Mouse (Mus musculus): ENCODE results near the gene Ano1. TPM values are rescaled to one million over a fixed set of nuclear protein-coding genes. Genes with fewer than 3 reads are reported as not detected.
A peak's percentile ranks its signal among the peaks of the same experiment; 100 is the strongest.

Ano1 gene
- polyA plus RNA-seq, 1 experiment from 2014 or later, result 9.0 TPM

DNA sequence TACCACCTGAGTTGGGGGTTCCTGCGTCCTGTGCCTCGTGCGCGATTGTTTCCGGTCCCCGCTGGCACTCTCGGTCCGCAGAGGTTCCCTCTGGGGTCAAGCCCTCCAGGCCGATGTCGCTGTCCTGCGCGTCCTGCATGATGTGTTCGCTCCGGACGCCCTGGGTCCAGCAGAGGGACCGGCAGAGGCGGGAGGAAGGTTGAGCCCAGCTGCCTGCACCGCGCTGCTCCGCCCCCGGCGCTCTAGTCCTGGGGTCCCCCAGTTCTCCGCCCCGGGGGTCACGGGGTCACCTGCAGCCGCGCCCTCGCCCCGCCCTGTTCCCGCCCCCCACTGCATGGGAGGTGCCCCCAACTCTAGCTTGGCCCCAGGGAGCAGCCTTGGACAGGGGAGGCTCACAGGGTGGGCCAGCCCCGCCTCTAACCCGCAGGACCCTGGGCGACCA, 13.4 kb downstream of the Ano1 start:
- peaks cover 5% of the 10 kb centered on the region; the same call in 1 of the 2 replicates for H3K27me3 ChIP-seq (replicated peaks; ENCODE audit: control insufficient read depth, insufficient read depth, low read length)
- H3K4me1 ChIP-seq (replicated peaks; ENCODE audit: control insufficient read depth, insufficient read depth, low read length), result no peaks in the 10 kb centered on the region
- TF ChIP-seq CTCF (IDR thresholded peaks at IDR 0.05; ENCODE audit: low read depth), result no peak
- H3K9ac ChIP-seq (ENCODE audit: low read depth, low read length), result peak overlapping the region; percentile 31; the same call in 1 of the 2 replicates
- no peaks in the 10 kb centered on the region for H3K36me3 ChIP-seq (ENCODE audit: control insufficient read depth, insufficient read depth)
- no peak for ATAC-seq
- peak overlapping the region; percentile 63 for H3K4me2 ChIP-seq (replicated peaks; ENCODE audit: low read depth)
- no peak overlapping the region for H3K27ac ChIP-seq (ENCODE audit: low read depth, low read length)
- H3K9me3 ChIP-seq (ENCODE audit: control insufficient read depth), result no peaks in the 10 kb centered on the region
- 1% methylated on average over 28 of the region's 33 CpGs for WGBS
- peak overlapping the region; percentile 31 for H3K4me3 ChIP-seq (ENCODE audit: low read depth, low read length)

DNA sequence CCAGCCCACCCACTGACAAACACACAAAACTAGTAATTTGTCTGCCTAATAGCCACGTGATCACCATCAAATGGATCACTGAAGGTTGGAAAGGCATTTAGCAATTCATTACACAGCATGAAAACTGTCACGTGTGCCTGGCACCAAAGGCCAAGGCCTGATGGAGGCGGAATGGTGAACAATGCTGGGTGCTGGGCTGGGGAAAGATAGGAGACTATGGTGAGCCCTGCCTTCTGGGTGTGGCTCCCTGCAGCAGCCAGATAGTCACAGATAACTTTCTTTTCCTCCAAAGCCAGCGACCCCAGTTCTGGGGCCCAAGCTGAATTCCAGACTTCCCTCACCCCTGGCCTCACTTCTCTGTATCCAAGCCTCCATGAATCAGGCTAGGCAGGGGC, 19.9 kb downstream of the Ano1 start:
- no peaks in the 10 kb centered on the region for H3K9me3 ChIP-seq (ENCODE audit: control insufficient read depth)
- H3K27me3 ChIP-seq (replicated peaks; ENCODE audit: control insufficient read depth, insufficient read depth, low read length), result no peaks in the 10 kb centered on the region
- H3K4me2 ChIP-seq (replicated peaks; ENCODE audit: low read depth), result no peak overlapping the region
- H3K27ac ChIP-seq (ENCODE audit: low read depth, low read length), result no peak overlapping the region
- WGBS, result 29% methylated on average over 4 of the region's 4 CpGs
- H3K36me3 ChIP-seq (ENCODE audit: control insufficient read depth, insufficient read depth), result no peaks in the 10 kb centered on the region; the same call in 1 of the 2 replicates
- H3K4me1 ChIP-seq (replicated peaks; ENCODE audit: control insufficient read depth, insufficient read depth, low read length), result no peaks in the 10 kb centered on the region
- no peak overlapping the region for H3K4me3 ChIP-seq (ENCODE audit: low read depth, low read length)
- peak; percentile 69; the same call in 1 of the 2 replicates for ATAC-seq
- no peak for TF ChIP-seq CTCF (IDR thresholded peaks at IDR 0.05; ENCODE audit: low read depth)
- H3K9ac ChIP-seq (ENCODE audit: low read depth, low read length), result no peak overlapping the region

DNA sequence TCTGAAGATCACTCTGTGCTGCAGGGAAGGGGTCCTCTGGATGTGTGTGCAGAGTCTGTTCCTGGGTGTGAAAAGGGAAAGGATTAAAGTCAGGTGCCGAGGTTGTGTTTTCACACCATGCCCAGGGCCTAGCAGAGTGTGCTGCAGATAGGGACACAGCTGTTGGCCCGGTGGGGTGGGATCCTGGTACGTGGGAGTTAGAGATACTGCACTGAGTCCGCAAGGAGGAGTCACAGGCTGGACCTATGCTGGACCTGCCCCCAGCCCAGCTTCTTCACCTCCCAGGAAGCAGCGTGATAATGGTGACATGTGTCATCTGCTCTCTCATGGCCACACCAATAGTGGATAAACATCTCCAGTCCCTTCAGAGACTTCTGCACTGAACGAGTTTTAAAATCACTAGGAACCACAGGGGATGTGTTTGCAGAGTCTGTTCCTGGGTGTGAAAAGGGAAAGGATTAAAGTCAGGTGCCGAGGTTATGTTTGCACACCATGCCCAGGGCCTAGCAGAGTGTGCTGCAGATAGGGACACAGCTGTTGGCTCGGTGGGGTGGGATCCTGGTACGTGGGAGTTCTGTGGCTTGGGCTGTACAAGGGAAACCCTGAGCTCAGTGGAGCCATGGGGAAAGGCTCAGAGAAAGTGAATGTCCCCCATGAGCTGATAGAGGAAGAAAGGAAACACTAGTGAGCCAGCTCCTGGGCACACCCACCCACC, 20.4 kb downstream of the Ano1 start:
- no peak for TF ChIP-seq CTCF (IDR thresholded peaks at IDR 0.05; ENCODE audit: low read depth)
- 48% methylated on average over 9 of the region's 9 CpGs for WGBS
- Histone ChIP-seq H3K27ac (ENCODE audit: low read depth, low read length) (no peak overlapping the region), H3K4me3 (ENCODE audit: low read depth, low read length) (no peak overlapping the region), H3K4me2 (replicated peaks; ENCODE audit: low read depth) (no peak overlapping the region), H3K27me3 (replicated peaks; ENCODE audit: control insufficient read depth, insufficient read depth, low read length) (no peaks in the 10 kb centered on the region), H3K9me3 (ENCODE audit: control insufficient read depth) (no peaks in the 10 kb centered on the region), H3K4me1 (replicated peaks; ENCODE audit: control insufficient read depth, insufficient read depth, low read length) (no peaks in the 10 kb centered on the region), H3K9ac (ENCODE audit: low read depth, low read length) (no peak overlapping the region), H3K36me3 (ENCODE audit: control insufficient read depth, insufficient read depth) (no peaks in the 10 kb centered on the region; the same call in 1 of the 2 replicates)
- ATAC-seq, result no peak

DNA sequence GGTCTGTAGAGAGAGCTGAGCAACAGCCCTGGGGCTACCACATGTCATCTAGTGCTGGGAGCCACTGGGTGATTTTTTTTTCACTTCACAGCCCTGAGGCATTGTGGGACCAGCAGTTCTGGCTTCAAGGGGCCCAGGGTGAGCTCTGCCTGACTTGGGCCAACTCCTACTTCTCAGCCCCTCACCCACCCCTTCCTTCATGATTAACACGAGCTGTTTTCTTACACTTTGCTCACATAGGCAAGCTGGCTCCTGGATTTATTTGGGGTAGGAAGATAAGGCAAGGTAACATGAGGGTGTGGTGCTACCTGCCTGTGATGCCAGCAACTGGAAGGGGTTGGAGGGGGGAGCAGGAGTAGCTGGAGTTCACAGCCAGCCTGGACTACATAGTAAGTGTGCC, 27.5 kb downstream of the Ano1 start:
- H3K9me3 ChIP-seq (ENCODE audit: control insufficient read depth), result no peaks in the 10 kb centered on the region
- H3K27me3 ChIP-seq (replicated peaks; ENCODE audit: control insufficient read depth, insufficient read depth, low read length), result no peaks in the 10 kb centered on the region
- H3K36me3 ChIP-seq (ENCODE audit: control insufficient read depth, insufficient read depth), result no peaks in the 10 kb centered on the region
- ATAC-seq, result 0 out of 2 replicates have a peak, but pooled peaks have one; percentile 8
- no peak for TF ChIP-seq CTCF (IDR thresholded peaks at IDR 0.05; ENCODE audit: low read depth)
- H3K4me3 ChIP-seq (ENCODE audit: low read depth, low read length), result no peak overlapping the region
- no peak overlapping the region for H3K9ac ChIP-seq (ENCODE audit: low read depth, low read length)
- no peak overlapping the region for H3K27ac ChIP-seq (ENCODE audit: low read depth, low read length)
- no peak overlapping the region for H3K4me2 ChIP-seq (replicated peaks; ENCODE audit: low read depth)
- 13% methylated on average over 1 of the region's 1 CpGs for WGBS
- H3K4me1 ChIP-seq (replicated peaks; ENCODE audit: control insufficient read depth, insufficient read depth, low read length), result no peaks in the 10 kb centered on the region

DNA sequence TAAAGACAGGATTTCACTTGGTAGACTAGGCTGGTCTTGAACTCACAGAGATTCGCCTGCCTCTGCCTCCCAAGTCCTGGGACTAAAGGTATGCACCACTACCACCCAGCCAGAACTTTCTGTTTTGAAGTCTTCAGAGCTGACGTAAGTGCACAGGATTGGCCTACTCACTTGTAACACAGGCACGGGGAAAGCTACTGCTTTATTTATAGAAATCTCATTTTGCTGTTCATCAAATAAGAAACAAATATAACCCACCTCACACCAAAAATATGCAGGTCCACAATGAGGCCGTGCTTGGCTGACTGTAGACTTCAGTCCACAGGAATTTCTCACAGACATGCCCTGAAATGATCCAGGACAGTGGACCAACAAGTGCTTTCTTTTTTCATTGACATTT, 31.8 kb downstream of the Ano1 start:
- no peak for TF ChIP-seq CTCF (IDR thresholded peaks at IDR 0.05; ENCODE audit: low read depth)
- Histone ChIP-seq H3K27me3 (replicated peaks; ENCODE audit: control insufficient read depth, insufficient read depth, low read length) (no peaks in the 10 kb centered on the region), H3K9me3 (ENCODE audit: control insufficient read depth) (no peaks in the 10 kb centered on the region), H3K4me3 (ENCODE audit: low read depth, low read length) (no peak overlapping the region), H3K4me2 (replicated peaks; ENCODE audit: low read depth) (no peak overlapping the region), H3K27ac (ENCODE audit: low read depth, low read length) (no peak overlapping the region), H3K36me3 (ENCODE audit: control insufficient read depth, insufficient read depth) (no peaks in the 10 kb centered on the region), H3K9ac (ENCODE audit: low read depth, low read length) (no peak overlapping the region), H3K4me1 (replicated peaks; ENCODE audit: control insufficient read depth, insufficient read depth, low read length) (no peaks in the 10 kb centered on the region)
- 73% methylated on average over 4 of the region's 4 CpGs for WGBS
- ATAC-seq, result no peak

DNA sequence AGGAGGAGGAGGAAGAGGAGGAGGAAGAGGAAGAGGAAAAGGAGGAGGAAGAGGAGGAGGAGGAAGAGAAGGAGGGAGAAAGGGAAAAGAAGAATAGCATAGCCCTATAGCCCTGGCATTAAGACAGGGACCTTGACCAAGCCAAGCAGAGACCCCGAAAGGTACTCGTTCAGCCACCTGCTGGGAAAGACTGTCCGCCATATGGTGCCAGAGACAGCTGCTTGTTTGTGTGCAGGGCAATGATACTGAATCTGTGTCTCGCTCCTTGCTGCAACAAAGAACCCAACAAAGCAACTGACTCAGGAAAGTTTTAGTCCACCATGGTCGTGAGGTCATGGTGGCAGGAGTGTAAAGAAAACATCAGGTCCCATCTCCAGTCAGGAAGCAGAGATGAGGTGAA, 34.0 kb downstream of the Ano1 start:
- H3K4me2 ChIP-seq (replicated peaks; ENCODE audit: low read depth), result no peak overlapping the region
- H3K9me3 ChIP-seq (ENCODE audit: control insufficient read depth), result no peaks in the 10 kb centered on the region
- no peaks in the 10 kb centered on the region for H3K36me3 ChIP-seq (ENCODE audit: control insufficient read depth, insufficient read depth)
- TF ChIP-seq CTCF (IDR thresholded peaks at IDR 0.05; ENCODE audit: low read depth), result no peak
- H3K9ac ChIP-seq (ENCODE audit: low read depth, low read length), result no peak overlapping the region
- H3K27me3 ChIP-seq (replicated peaks; ENCODE audit: control insufficient read depth, insufficient read depth, low read length), result no peaks in the 10 kb centered on the region
- no peak overlapping the region for H3K4me3 ChIP-seq (ENCODE audit: low read depth, low read length)
- no peak for ATAC-seq
- no peaks in the 10 kb centered on the region for H3K4me1 ChIP-seq (replicated peaks; ENCODE audit: control insufficient read depth, insufficient read depth, low read length)
- WGBS, result 89% methylated on average over 5 of the region's 5 CpGs
- H3K27ac ChIP-seq (ENCODE audit: low read depth, low read length), result no peak overlapping the region
